Mouse (Mus musculus) ES-E14 (cell line): ENCODE data around the gene Slc39a11.

Experiments
- HCFC1 ChIP-seq: IDR thresholded peaks from 2 replicates; pipeline ENCODE4 v1.6.1; 2012; ENCODE audit warnings: low read length, inconsistent platforms, borderline replicate concordance; ENCODE audit not compliant: insufficient read depth
- ZC3H11A ChIP-seq: IDR thresholded peaks from 2 replicates; pipeline ENCODE4 v1.6.1; 2012; ENCODE audit warnings: low read depth, mild to moderate bottlenecking, inconsistent platforms, low read length, borderline replicate concordance

- TF ChIP-seq HCFC1: no peak
- TF ChIP-seq ZC3H11A: no peak
These were observed 17.6 kb downstream of the Slc39a11 start for GRCm38 (mm10) chr11:113632303-113632702.
